Mouse (Mus musculus): Measurements from ENCODE around the gene Ccr7. TPM values are rescaled to one million over a fixed set of nuclear protein-coding genes. Genes with fewer than 3 reads are reported as not detected.

Gene Ccr7
- polyA plus RNA-seq, 1 experiment from 2014 or later = 37.4 TPM

Other genes with a start within 250 kb of the Ccr7 start
- 40.6 and 53.2 TPM in 2 replicates for gene Cdc6, start 247.3 kb downstream of the Ccr7 start, polyA plus RNA-seq (2015; fragmentation: Nextera tagmentation; extraction: Ambion mirVana)
- gene Rara, start 227.3 kb downstream of the Ccr7 start, polyA plus RNA-seq (2015; fragmentation: Nextera tagmentation; extraction: Ambion mirVana) = 40.4 and 41.0 TPM in 2 replicates
- 0.27 and 0.51 TPM in 2 replicates for gene Gjd3, start 172.1 kb downstream of the Ccr7 start, polyA plus RNA-seq (2015; fragmentation: Nextera tagmentation; extraction: Ambion mirVana)
- 298 and 329 TPM in 2 replicates for gene Top2a, start 130.9 kb downstream of the Ccr7 start, polyA plus RNA-seq (2015; fragmentation: Nextera tagmentation; extraction: Ambion mirVana)
- 85.0 and 98.4 TPM in 2 replicates for gene Igfbp4, start 113.8 kb downstream of the Ccr7 start, polyA plus RNA-seq (2015; fragmentation: Nextera tagmentation; extraction: Ambion mirVana)
- 1.4 and 1.7 TPM in 2 replicates for gene Tns4, start 65.8 kb downstream of the Ccr7 start, polyA plus RNA-seq (2015; fragmentation: Nextera tagmentation; extraction: Ambion mirVana)
- gene Smarce1, start 75.9 kb upstream of the Ccr7 start, polyA plus RNA-seq (2015; fragmentation: Nextera tagmentation; extraction: Ambion mirVana) = 227 and 240 TPM in 2 replicates
- 1.7 and 2.0 TPM in 2 replicates for gene Krt222, start 89.0 kb upstream of the Ccr7 start, polyA plus RNA-seq (2015; fragmentation: Nextera tagmentation; extraction: Ambion mirVana)
- gene Krt24, start 130.2 kb upstream of the Ccr7 start, polyA plus RNA-seq (2015; fragmentation: Nextera tagmentation; extraction: Ambion mirVana) = 0.72 and 0.75 TPM in 2 replicates
- 0.35 and 0.39 TPM in 2 replicates for gene Krt25, start 167.9 kb upstream of the Ccr7 start, polyA plus RNA-seq (2015; fragmentation: Nextera tagmentation; extraction: Ambion mirVana)
- not detected in 2 replicates for gene Krt26, start 182.9 kb upstream of the Ccr7 start, polyA plus RNA-seq (2015; fragmentation: Nextera tagmentation; extraction: Ambion mirVana)
- 0.09 and 0.23 TPM in 2 replicates for gene Krt27, start 196.0 kb upstream of the Ccr7 start, polyA plus RNA-seq (2015; fragmentation: Nextera tagmentation; extraction: Ambion mirVana)
- 0.27 and 0.30 TPM in 2 replicates for gene Krt28, start 219.8 kb upstream of the Ccr7 start, polyA plus RNA-seq (2015; fragmentation: Nextera tagmentation; extraction: Ambion mirVana)
- gene Krt10, start 234.3 kb upstream of the Ccr7 start, polyA plus RNA-seq (2015; fragmentation: Nextera tagmentation; extraction: Ambion mirVana) = 44.9 and 47.3 TPM in 2 replicates